Mouse (Mus musculus): ENCODE data around the gene Slc50a1.

GRCm38 (mm10) chr3:89228180-89228549, 42.2 kb downstream of the Slc50a1 start:
- TF ChIP-seq CTCF (IDR thresholded peaks at IDR 0.05; ENCODE audit: insufficient read depth, low read length) (peak; percentile 76), POLR2A (IDR thresholded peaks at IDR 0.05; ENCODE audit: borderline replicate concordance, extremely low read depth, low read depth, low read length) (peak; percentile 52; the same call in 1 of the 2 replicates)
